In the genomic region with DNA sequence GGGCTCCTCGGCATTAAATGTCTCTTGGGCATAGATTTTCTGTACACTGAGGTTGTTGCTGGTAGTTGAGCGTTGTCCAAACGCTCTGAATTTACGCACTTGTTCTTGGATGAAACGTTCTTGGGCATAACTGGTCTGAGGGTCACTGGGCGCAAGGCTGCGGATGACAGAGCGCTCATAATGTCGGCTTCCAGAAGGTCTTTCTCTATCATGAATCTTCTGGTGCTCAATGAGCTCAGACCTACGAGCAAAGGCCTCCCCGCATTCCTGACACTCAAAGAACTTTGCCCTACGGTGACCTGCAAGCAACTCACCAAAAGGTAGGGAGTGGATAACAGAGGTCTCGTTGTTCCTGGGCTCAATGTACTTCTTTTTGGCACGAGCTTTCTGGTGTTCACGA, we compare ENCODE assay signal across 23 mouse cellular contexts. TPM values are rescaled to one million over a fixed set of nuclear protein-coding genes. Genes with fewer than 3 reads are reported as not detected.
DNase-seq lines count a peak whose midpoint lies in the region; ATAC-seq and TF ChIP-seq lines count a peak whose summit lies in the region.
"Had no signal": no experiment of that assay in that cellular context is flagged by ENCODE, and none has a peak within 500 bp of the region (broad histone marks: within the 10 kb centered on the region; RNA-seq: fewer than 3 reads in every experiment).

No protein-coding gene starts in this region.

- H3K9ac ChIP-seq in heart, adult 2 months (ENCODE audit: low read depth, low read length) = no peak overlapping the region
- no peak overlapping the region for H3K9ac ChIP-seq in liver, postnatal 0 days (replicated peaks)
- H3K9ac ChIP-seq in stomach, postnatal 0 days (ENCODE audit: low read length) = no peak overlapping the region
- H3K9ac ChIP-seq: embryonic facial prominence, embryonic 12.5 days; forebrain, embryonic 13.5 days; forebrain, embryonic 15.5 days had no signal

- no peak for TF ChIP-seq CTCF in heart, adult 2 months (IDR thresholded peaks at IDR 0.05)
- no peak for TF ChIP-seq CTCF in liver, postnatal 0 days (IDR thresholded peaks at IDR 0.05; ENCODE audit: low read depth)
- TF ChIP-seq CTCF in stomach, postnatal 0 days (IDR thresholded peaks at IDR 0.05; ENCODE audit: low read depth) = no peak

- 90% methylated on average over 15 of the region's 15 CpGs for WGBS in heart, adult 2 months
- 80% methylated on average over 15 of the region's 15 CpGs for WGBS in liver, postnatal 0 days (ENCODE audit: insufficient replicate concordance)
- WGBS in stomach, postnatal 0 days = 89% methylated on average over 15 of the region's 15 CpGs

- no peaks in the 10 kb centered on the region for H3K79me2 ChIP-seq in heart, adult 2 months (replicated peaks; ENCODE audit: control insufficient read depth, insufficient read depth, low read length)

- no peaks in the 10 kb centered on the region for H3K27me3 ChIP-seq in heart, adult 2 months (ENCODE audit: control insufficient read depth, insufficient read depth, low read length)
- H3K27me3 ChIP-seq in liver, postnatal 0 days (ENCODE audit: insufficient read depth, low read length) = no peaks in the 10 kb centered on the region
- H3K27me3 ChIP-seq in stomach, postnatal 0 days (ENCODE audit: control insufficient read depth, insufficient read depth, low read length) = no peaks in the 10 kb centered on the region
- H3K27me3 ChIP-seq: CH12.LX; embryonic facial prominence, embryonic 12.5 days; forebrain, embryonic 13.5 days; forebrain, embryonic 15.5 days; Patski had no signal

- H3K9me3 ChIP-seq in liver, postnatal 0 days (ENCODE audit: low read length) = no peaks in the 10 kb centered on the region
- H3K9me3 ChIP-seq in stomach, postnatal 0 days (ENCODE audit: control insufficient read depth, low read length) = no peaks in the 10 kb centered on the region
- H3K9me3 ChIP-seq: forebrain, embryonic 13.5 days; forebrain, embryonic 15.5 days; G1E had no signal

- no peaks in the 10 kb centered on the region for H3K4me1 ChIP-seq in heart, adult 2 months (ENCODE audit: control insufficient read depth, insufficient read depth, low read length)
- H3K4me1 ChIP-seq in liver, postnatal 0 days (ENCODE audit: insufficient read depth) = no peaks in the 10 kb centered on the region
- H3K4me1 ChIP-seq in stomach, postnatal 0 days (replicated peaks; ENCODE audit: control insufficient read depth, insufficient read depth) = no peaks in the 10 kb centered on the region
- H3K4me1 ChIP-seq: embryonic facial prominence, embryonic 10.5 days; embryonic facial prominence, embryonic 12.5 days; forebrain, embryonic 13.5 days; forebrain, embryonic 15.5 days had no signal

- H3K4me3 ChIP-seq in heart, adult 2 months = no peak overlapping the region
- H3K4me3 ChIP-seq in liver, postnatal 0 days (ENCODE audit: low read depth, low read length) = no peak overlapping the region
- H3K4me3 ChIP-seq in stomach, postnatal 0 days (ENCODE audit: low read depth, low read length) = no peak overlapping the region
- H3K4me3 ChIP-seq: embryonic facial prominence, embryonic 10.5 days; embryonic facial prominence, embryonic 12.5 days; forebrain, embryonic 13.5 days; forebrain, embryonic 15.5 days had no signal

- no peaks in the 10 kb centered on the region for H3K36me3 ChIP-seq in heart, adult 2 months (ENCODE audit: control insufficient read depth, insufficient read depth, low read length)
- H3K36me3 ChIP-seq in liver, postnatal 0 days (replicated peaks; ENCODE audit: insufficient read depth, low read length) = peaks cover 17% of the 10 kb centered on the region
- 0 out of 2 replicates have a peak, but pooled peaks cover 7% of the 10 kb centered on the region for H3K36me3 ChIP-seq in stomach, postnatal 0 days (ENCODE audit: control insufficient read depth, insufficient read depth, low read length)

- H3K27ac ChIP-seq in heart, adult 2 months = no peak overlapping the region
- no peak overlapping the region for H3K27ac ChIP-seq in liver, postnatal 0 days (ENCODE audit: low read depth)
- H3K27ac ChIP-seq in stomach, postnatal 0 days (replicated peaks) = no peak overlapping the region
- H3K27ac ChIP-seq: embryonic facial prominence, embryonic 10.5 days; embryonic facial prominence, embryonic 12.5 days; forebrain, embryonic 13.5 days; forebrain, embryonic 15.5 days had no signal

- no peak for TF ChIP-seq EP300 in heart, adult 2 months (IDR thresholded peaks at IDR 0.05; ENCODE audit: insufficient read depth, low read depth, low read length)
- TF ChIP-seq EP300 in liver, postnatal 0 days (IDR thresholded peaks at IDR 0.05; ENCODE audit: low read depth) = no peak
- no peak for TF ChIP-seq EP300 in stomach, postnatal 0 days (optimal IDR thresholded peaks at IDR 0.05)

- H3K4me2 ChIP-seq in liver, postnatal 0 days (ENCODE audit: low read depth, low read length) = no peak overlapping the region
- no peak overlapping the region for H3K4me2 ChIP-seq in stomach, postnatal 0 days (replicated peaks; ENCODE audit: low read depth)
- H3K4me2 ChIP-seq: embryonic facial prominence, embryonic 12.5 days; forebrain, embryonic 13.5 days; forebrain, embryonic 15.5 days had no signal

- DNase-seq in heart, adult 11 months = peak; percentile 74
- no peak for DNase-seq in heart, adult 2 months
- peak; percentile 10 for DNase-seq in liver, postnatal 0 days
- DNase-seq in liver = no peak
- DNase-seq in stomach, postnatal 0 days (ENCODE audit: low spot score) = peak; percentile 5
- DNase-seq: adrenal gland, adult 8-10 months; adrenal gland, postnatal 14 days; adrenal gland, postnatal 36 days; B cell, adult 2 months; cerebellum, adult 11-12 months; cerebellum, adult 2 months; cerebellum, adult 9-10 months; cerebellum, postnatal 10 days; cerebellum, postnatal 25 days had no signal

- no peak for TF ChIP-seq POLR2A in heart, adult 2 months (IDR thresholded peaks at IDR 0.05; ENCODE audit: insufficient read depth, low read depth, low read length)

- intact Hi-C loops in heart, adult 2 months (cut with DNase I) = no loop called here

- ATAC-seq in liver, postnatal 0 days = no peak
- no peak for ATAC-seq in stomach, postnatal 0 days (ENCODE audit: low FRiP score, low TSS enrichment)
- ATAC-seq: activated CD4-positive, CD25-positive, alpha-beta regulatory T cell, adult 4 months; CD4-positive, CD25-positive, alpha-beta regulatory T cell, adult 4 months; forebrain, embryonic 13.5 days; forebrain, embryonic 15.5 days; Patski had no signal

RNA-seq across cellular contexts. Expression of a gene that starts 13.1 kb away (rescaled TPM):
- total RNA-seq in heart, adult 2 months (2021) = 1 to 10 TPM; 3.8 to 4.2 TPM
- 0.57 and 3.1 TPM in 2 replicates for polyA plus RNA-seq in heart, adult 2 months (2012; rRNA removed)
- 0.71 and 0.90 TPM in 2 replicates for polyA plus RNA-seq in liver, postnatal 0 days (2015; fragmentation: Nextera tagmentation; extraction: Ambion mirVana)
- polyA plus RNA-seq in stomach, postnatal 0 days (2015; fragmentation: Nextera tagmentation; extraction: Ambion mirVana) = 1.6 and 1.9 TPM in 2 replicates
- total RNA-seq: CH12.LX had no signal
- polyA plus RNA-seq: activated CD4-positive, CD25-positive, alpha-beta regulatory T cell, adult 4 months; CD4-positive, CD25-positive, alpha-beta regulatory T cell, adult 4 months; G1E had no signal

RNA-seq across cellular contexts. Expression of a gene that starts 20.8 kb away (rescaled TPM):
- total RNA-seq in heart, adult 2 months (2021) = 1 to 10 TPM; 5.9 to 8.0 TPM
- polyA plus RNA-seq in heart, adult 2 months (2012; rRNA removed) = 4.3 and 8.2 TPM in 2 replicates
- polyA plus RNA-seq in liver, postnatal 0 days (2015; fragmentation: Nextera tagmentation; extraction: Ambion mirVana) = 29.6 and 36.4 TPM in 2 replicates
- polyA plus RNA-seq in stomach, postnatal 0 days (2015; fragmentation: Nextera tagmentation; extraction: Ambion mirVana) = 26.0 and 26.8 TPM in 2 replicates
- total RNA-seq: CH12.LX had no signal
- polyA plus RNA-seq: activated CD4-positive, CD25-positive, alpha-beta regulatory T cell, adult 4 months; CD4-positive, CD25-positive, alpha-beta regulatory T cell, adult 4 months had no signal

RNA-seq across cellular contexts. Expression of a gene that starts 21.0 kb away (rescaled TPM):
- total RNA-seq in heart, adult 2 months (2021) = under 1 TPM in 1 of 2 experiments, not detected in 1; 0.11 TPM
- polyA plus RNA-seq in heart, adult 2 months (2012; rRNA removed) = 0.16 and 0.26 TPM in 2 replicates
- 1.1 and 1.5 TPM in 2 replicates for polyA plus RNA-seq in liver, postnatal 0 days (2015; fragmentation: Nextera tagmentation; extraction: Ambion mirVana)
- 1.0 and 1.4 TPM in 2 replicates for polyA plus RNA-seq in stomach, postnatal 0 days (2015; fragmentation: Nextera tagmentation; extraction: Ambion mirVana)
- total RNA-seq: CH12.LX had no signal
- polyA plus RNA-seq: activated CD4-positive, CD25-positive, alpha-beta regulatory T cell, adult 4 months had no signal

Comparison
In these comparisons a context has a peak if more than half of its experiments do, and no peak if none do; other contexts are left out.
1. DNase-seq: peak in heart, adult 11 months (single experiment), liver, postnatal 0 days (single experiment) and stomach, postnatal 0 days (single experiment); none in heart, adult 2 months (0 of 2) and liver (single experiment).